Mouse (Mus musculus) stomach, postnatal 0 days (tissue): ENCODE results near the gene Klhdc8a. TPM values are rescaled to one million over a fixed set of nuclear protein-coding genes. Genes with fewer than 3 reads are reported as not detected.

Experiments used
- ATAC-seq: fragments of 200-750 bp; cut with Nextera tagmentation; 2 replicates; pipeline ENCODE4 v1.8.0; 2017; ENCODE audit not compliant: low FRiP score, low TSS enrichment
- DNase-seq: peaks from one replicate; pipeline ENCODE4 v3.0.0-alpha.2; 2016; ENCODE audit warnings: low spot score
- H3K27ac ChIP-seq: fragments of 300-500 bp; sonication (generic); replicated peaks from 2 replicates; pipeline ENCODE4 v1.5.1; 2014; ENCODE audit warnings: mild to moderate bottlenecking, control low read depth
- H3K27me3 ChIP-seq: fragments of 300-500 bp; sonication (generic); 2 replicates; pipeline ENCODE4 v1.6.1; 2014; ENCODE audit warnings: low read length; ENCODE audit not compliant: control insufficient read depth, insufficient read depth
- H3K36me3 ChIP-seq: fragments of 300-500 bp; sonication (generic); 2 replicates; pipeline ENCODE4 v1.6.1; 2014; ENCODE audit warnings: low read length, mixed read lengths; ENCODE audit not compliant: control insufficient read depth, insufficient read depth
- H3K4me1 ChIP-seq: fragments of 300-500 bp; sonication (generic); replicated peaks from 2 replicates; pipeline ENCODE4 v1.6.1; 2014; ENCODE audit warnings: antibody characterized with exemption; ENCODE audit not compliant: control insufficient read depth, insufficient read depth
- H3K4me2 ChIP-seq: fragments of 300-500 bp; sonication (generic); replicated peaks from 2 replicates; pipeline ENCODE4 v1.6.1; 2014; ENCODE audit warnings: low read depth, mild to moderate bottlenecking, control low read depth, moderate library complexity
- H3K4me3 ChIP-seq: fragments of 300-500 bp; sonication (generic); 2 replicates; pipeline ENCODE4 v1.5.1; 2014; ENCODE audit warnings: low read depth, low read length, control low read depth
- H3K9ac ChIP-seq: fragments of 300-500 bp; sonication (generic); 2 replicates; pipeline ENCODE4 v1.6.1; 2014; ENCODE audit warnings: mild to moderate bottlenecking, low read length, control low read depth, mixed read lengths
- H3K9me3 ChIP-seq: fragments of 300-500 bp; sonication (generic); 2 replicates; pipeline ENCODE4 v1.6.1; 2016; ENCODE audit warnings: low read length; ENCODE audit not compliant: control insufficient read depth
- CTCF ChIP-seq: IDR thresholded peaks from 2 replicates; pipeline ENCODE4 v1.5.1; 2016; ENCODE audit warnings: antibody characterized with exemption, low read depth, mild to moderate bottlenecking, moderate library complexity
- EP300 ChIP-seq: optimal IDR thresholded peaks from 2 replicates; pipeline ENCODE3; 2016; ENCODE audit warnings: antibody characterized with exemption
- WGBS: fragments of 180-500 bp; shearing (Covaris S2); extraction: QIAGEN DNeasy Blood & Tissue Kit; methylation state at CpG from one replicate; pipeline ENCODE4 v1.1.7; 2014; 5-methylcytosine and 5-hydroxymethylcytosine counted together
- polyA plus RNA-seq: library from polyadenylated mRNA; unstranded; fragments of >200 nt; fragmentation: Nextera tagmentation; extraction: Ambion mirVana; gene quantifications from 2 replicates; pipeline ENCODE4 v1.2.1, GENCODE M21; 2015

The Klhdc8a gene
- polyA plus RNA-seq, 1 experiment from 2014 or later, result 0.34 TPM

GRCm38 (mm10) chr1:132308674-132309073 lies 10.2 kb downstream of the Klhdc8a start:
- no peak overlapping the region for H3K27ac ChIP-seq
- H3K9ac ChIP-seq, result no peak overlapping the region
- H3K9me3 ChIP-seq, result no peaks in the 10 kb centered on the region
- no peak for DNase-seq
- H3K36me3 ChIP-seq, result no peaks in the 10 kb centered on the region
- no peak overlapping the region for H3K4me2 ChIP-seq
- WGBS, result 75% methylated on average over 7 of the region's 7 CpGs
- no peaks in the 10 kb centered on the region for H3K27me3 ChIP-seq
- no peak overlapping the region for H3K4me3 ChIP-seq
- ATAC-seq, result no peak
- no peak for TF ChIP-seq EP300
- no peak for TF ChIP-seq CTCF
- no peaks in the 10 kb centered on the region for H3K4me1 ChIP-seq

DNA sequence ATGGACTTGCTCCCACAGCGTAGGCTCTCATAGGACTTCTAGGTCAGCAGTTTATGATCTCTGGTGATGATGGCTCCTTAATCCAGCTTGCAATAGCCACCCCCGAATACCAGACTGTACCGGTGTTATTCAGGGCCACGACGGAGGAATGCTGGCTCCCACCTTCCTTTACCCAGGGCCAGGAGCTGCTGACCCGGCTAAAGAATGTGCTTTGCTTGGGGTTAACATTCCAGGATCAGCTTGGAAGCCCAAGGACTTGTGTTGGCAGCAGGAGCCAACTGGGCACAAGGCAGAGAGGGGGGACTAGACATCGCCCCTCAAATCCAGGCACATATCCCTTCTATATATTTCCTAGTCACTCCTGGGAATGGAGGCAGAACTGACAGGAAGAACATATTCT lies 12.3 kb downstream of the Klhdc8a start:
- 61% methylated on average over 7 of the region's 7 CpGs for WGBS
- DNase-seq (no peak), ATAC-seq (no peak)
- no peak overlapping the region for H3K4me2 ChIP-seq
- no peak overlapping the region for H3K9ac ChIP-seq
- H3K27ac ChIP-seq, result no peak overlapping the region
- H3K27me3 ChIP-seq, result no peaks in the 10 kb centered on the region
- no peaks in the 10 kb centered on the region for H3K9me3 ChIP-seq
- TF ChIP-seq EP300 (no peak), CTCF (no peak)
- H3K36me3 ChIP-seq, result no peaks in the 10 kb centered on the region
- no peaks in the 10 kb centered on the region for H3K4me1 ChIP-seq
- H3K4me3 ChIP-seq, result no peak overlapping the region

DNA sequence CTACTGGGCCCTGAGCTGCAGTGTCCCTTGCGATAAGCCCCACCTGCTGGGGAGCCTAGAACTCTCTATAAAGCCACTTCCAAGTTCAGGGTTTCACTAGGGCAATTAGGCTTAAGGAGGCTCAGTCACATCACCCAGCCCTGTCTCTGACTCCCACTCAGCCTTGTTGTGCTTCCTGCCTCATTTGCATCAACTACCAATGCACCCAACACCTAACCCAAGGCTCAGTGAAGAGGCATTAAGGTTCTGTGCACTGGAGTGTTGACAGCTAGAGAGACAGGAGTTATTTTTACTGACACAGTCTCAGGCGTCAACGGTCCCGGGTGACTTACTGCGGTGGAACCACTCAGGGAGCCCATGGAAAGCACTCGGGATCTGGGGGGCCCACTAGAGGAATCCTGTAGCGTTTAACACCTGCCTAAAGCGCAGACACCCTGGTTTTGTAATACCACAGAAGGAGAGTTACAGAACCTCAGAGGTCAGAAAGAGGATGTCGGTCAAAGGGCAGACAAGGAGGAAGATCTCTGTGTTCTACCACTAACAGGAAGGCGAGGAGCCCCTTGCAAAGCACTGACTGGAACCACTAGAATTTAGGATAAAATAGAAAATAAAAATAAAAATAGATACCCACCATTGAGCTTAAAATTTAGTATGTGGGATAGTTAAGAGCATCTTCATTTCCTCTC lies 12.9 kb downstream of the Klhdc8a start:
- H3K36me3 ChIP-seq, result no peaks in the 10 kb centered on the region
- H3K4me2 ChIP-seq, result no peak overlapping the region
- no peak overlapping the region for H3K9ac ChIP-seq
- no peak overlapping the region for H3K27ac ChIP-seq
- WGBS, result 71% methylated on average over 10 of the region's 10 CpGs
- H3K4me1 ChIP-seq, result no peaks in the 10 kb centered on the region
- TF ChIP-seq EP300 (no peak), CTCF (no peak)
- no peak overlapping the region for H3K4me3 ChIP-seq
- no peak for ATAC-seq
- DNase-seq, result no peak
- H3K9me3 ChIP-seq, result no peaks in the 10 kb centered on the region
- H3K27me3 ChIP-seq, result no peaks in the 10 kb centered on the region

- Histone ChIP-seq H3K9me3 (no peaks in the 10 kb centered on the region), H3K4me3 (no peak overlapping the region), H3K27me3 (no peaks in the 10 kb centered on the region), H3K4me1 (no peaks in the 10 kb centered on the region), H3K9ac (no peak overlapping the region), H3K4me2 (no peak overlapping the region), H3K36me3 (no peaks in the 10 kb centered on the region), H3K27ac (no peak overlapping the region)
- ATAC-seq, result no peak
- no peak for DNase-seq
- WGBS, result 32% methylated on average over 2 of the region's 2 CpGs
- TF ChIP-seq EP300, result no peak
Observed at GRCm38 (mm10) chr1:132312043-132312442, 13.6 kb downstream of the Klhdc8a start.

- H3K9ac ChIP-seq, result no peak overlapping the region
- no peaks in the 10 kb centered on the region for H3K27me3 ChIP-seq
- no peak for TF ChIP-seq EP300
- peak; percentile 87 for TF ChIP-seq CTCF
- H3K36me3 ChIP-seq, result no peaks in the 10 kb centered on the region
- peak; percentile 54 for ATAC-seq
- peak; percentile 57 for DNase-seq
- no peaks in the 10 kb centered on the region for H3K4me1 ChIP-seq
- H3K9me3 ChIP-seq, result no peaks in the 10 kb centered on the region
- no peak overlapping the region for H3K27ac ChIP-seq
- H3K4me3 ChIP-seq, result no peak overlapping the region
- WGBS, result 56% methylated on average over 3 of the region's 3 CpGs
- H3K4me2 ChIP-seq, result no peak overlapping the region
Observed at GRCm38 (mm10) chr1:132312703-132313102, 14.3 kb downstream of the Klhdc8a start.

DNA sequence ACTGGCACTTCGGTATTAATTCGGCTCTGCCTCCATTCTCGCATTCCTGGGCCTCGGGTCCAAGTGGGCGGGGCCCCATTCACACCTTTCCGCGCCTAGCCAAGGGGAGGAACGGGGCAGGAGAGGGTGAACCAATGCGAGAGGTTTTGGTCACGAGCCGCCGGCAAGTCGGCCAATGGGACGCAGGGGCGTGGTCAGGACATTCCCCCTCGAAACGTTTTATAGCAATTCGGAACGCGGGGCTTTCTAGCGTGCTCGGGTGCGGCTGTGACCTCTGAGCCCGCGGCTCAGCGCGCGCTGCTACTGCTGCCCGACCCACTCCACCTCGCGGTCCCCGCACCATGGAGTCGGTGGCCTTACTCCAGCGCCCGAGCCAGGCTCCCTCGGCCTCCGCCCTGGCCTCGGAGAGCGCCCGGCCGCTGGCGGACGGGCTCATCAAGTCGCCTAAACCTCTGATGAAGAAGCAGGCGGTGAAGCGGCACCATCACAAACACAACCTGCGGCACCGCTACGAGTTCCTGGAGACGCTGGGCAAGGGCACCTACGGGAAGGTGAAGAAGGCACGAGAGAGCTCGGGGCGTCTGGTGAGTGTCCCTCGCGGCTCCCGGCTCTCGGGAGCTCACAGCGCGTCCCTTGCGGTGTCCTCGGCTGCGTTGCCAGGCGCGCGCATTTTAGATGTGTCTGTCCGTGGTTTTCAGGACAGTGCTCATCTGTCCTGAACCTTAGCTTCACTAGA lies 17.6 kb downstream of the Klhdc8a start, which contains the start of gene Nuak2:
TSS of gene Nuak2 (plus strand) at position 238 of the 736 bp plus-strand sequence.
- no peak for TF ChIP-seq EP300
- TF ChIP-seq CTCF, result no peak
- ATAC-seq, result peak; percentile 76
- no peaks in the 10 kb centered on the region for H3K36me3 ChIP-seq
- peak within 1 kb of the TSS; percentile 90 for H3K4me2 ChIP-seq
- peak; percentile 84 for DNase-seq
- peak within 1 kb of the TSS; percentile 52 for H3K4me3 ChIP-seq
- no peaks in the 10 kb centered on the region for H3K9me3 ChIP-seq
- H3K27me3 ChIP-seq, result no peaks in the 10 kb centered on the region
- 2% methylated on average over 66 of the region's 67 CpGs for WGBS
- peak within 1 kb of the TSS; percentile 53 for H3K27ac ChIP-seq
- peak within 1 kb of the TSS; percentile 67 for H3K9ac ChIP-seq
- H3K4me1 ChIP-seq, result 0 out of 2 replicates have a peak, but pooled peaks cover 2% of the 10 kb centered on the region
